Comparison of ENCODE assay signal across 8 mouse cellular contexts in genomic region chr11:95859468-95859855, GRCm38 (mm10). TPM values are rescaled to one million over a fixed set of nuclear protein-coding genes. Genes with fewer than 3 reads are reported as not detected.
A peak's percentile ranks its signal among the peaks of the same experiment; 100 is the strongest.
DNase-seq lines count a peak whose midpoint lies in the region; ATAC-seq and TF ChIP-seq lines count a peak whose summit lies in the region.
"Had no signal": no experiment of that assay in that cellular context is flagged by ENCODE, and none has a peak within 500 bp of the region (broad histone marks: within the 10 kb centered on the region; RNA-seq: fewer than 3 reads in every experiment).

No protein-coding gene starts in this region.

- no peak for DNase-seq in lung, adult 2 months
- no peak for DNase-seq in lung, postnatal 4 days
- peak; percentile 52 for DNase-seq in WW6 (ENCODE audit: low read depth, low spot score)
- DNase-seq in embryonic facial prominence, embryonic 11.5 days (ENCODE audit: low spot score), result peak; percentile 83
- peak; percentile 82 for DNase-seq in hindbrain, postnatal 0 days (ENCODE audit: low spot score)
- peak; percentile 55 for DNase-seq in lung, postnatal 25 days (ENCODE audit: low spot score)
- peak; percentile 41 for DNase-seq in retina, postnatal 7 days (ENCODE audit: low read depth, low spot score)

- H3K9me3 ChIP-seq in embryonic facial prominence, embryonic 11.5 days (replicated peaks; ENCODE audit: control insufficient read depth, low read length), result no peaks in the 10 kb centered on the region
- no peaks in the 10 kb centered on the region for H3K9me3 ChIP-seq in hindbrain, postnatal 0 days (ENCODE audit: low read length)

- H3K4me3 ChIP-seq in lung, adult 2 months (replicated peaks; ENCODE audit: extremely low read depth, low read depth, low read length), result peak overlapping the region; percentile 99
- H3K4me3 ChIP-seq in embryonic facial prominence, embryonic 11.5 days (ENCODE audit: low read depth, low read length), result peak overlapping the region; percentile 73
- peak overlapping the region; percentile 78 for H3K4me3 ChIP-seq in hindbrain, postnatal 0 days (ENCODE audit: low read length)

- peak overlapping the region; percentile 80; the same call in 1 of the 2 replicates for H3K27ac ChIP-seq in embryonic facial prominence, embryonic 11.5 days (replicated peaks; ENCODE audit: low read depth, low read length)
- H3K27ac ChIP-seq in hindbrain, postnatal 0 days, result peak overlapping the region; percentile 91

- no peaks in the 10 kb centered on the region for H3K27me3 ChIP-seq in embryonic facial prominence, embryonic 11.5 days (ENCODE audit: control insufficient read depth, insufficient read depth, low read length)
- no peaks in the 10 kb centered on the region for H3K27me3 ChIP-seq in hindbrain, postnatal 0 days (ENCODE audit: insufficient read depth, low read length)

- H3K4me1 ChIP-seq in lung, adult 2 months (ENCODE audit: control insufficient read depth, insufficient read depth, low read length), result peaks cover 3% of the 10 kb centered on the region; the same call in 1 of the 2 replicates
- no peaks in the 10 kb centered on the region; the same call in 1 of the 2 replicates for H3K4me1 ChIP-seq in embryonic facial prominence, embryonic 11.5 days (ENCODE audit: control insufficient read depth, insufficient read depth, low read length)
- H3K4me1 ChIP-seq in hindbrain, postnatal 0 days (ENCODE audit: insufficient read depth, low read length), result peaks cover 8% of the 10 kb centered on the region; the same call in 1 of the 2 replicates

- H3K4me2 ChIP-seq in embryonic facial prominence, embryonic 11.5 days (ENCODE audit: low read depth, low read length), result peak overlapping the region; percentile 70
- peak overlapping the region; percentile 85 for H3K4me2 ChIP-seq in hindbrain, postnatal 0 days (ENCODE audit: low read depth, low read length)

- no peak for TF ChIP-seq CTCF in lung, adult 2 months (IDR thresholded peaks at IDR 0.05; ENCODE audit: insufficient read depth, low read length)
- peak; percentile 42 for TF ChIP-seq CTCF in hindbrain, postnatal 0 days (IDR thresholded peaks at IDR 0.05; ENCODE audit: low read depth)

- under 1% methylated on average over 35 of the region's 35 CpGs for WGBS in lung, adult 2 months
- WGBS in embryonic facial prominence, embryonic 11.5 days, result under 1% methylated on average over 35 of the region's 35 CpGs
- under 1% methylated on average over 35 of the region's 35 CpGs for WGBS in hindbrain, postnatal 0 days

- peak overlapping the region; percentile 72 for H3K9ac ChIP-seq in embryonic facial prominence, embryonic 11.5 days (replicated peaks; ENCODE audit: low read length)
- peak overlapping the region; percentile 58 for H3K9ac ChIP-seq in hindbrain, postnatal 0 days (replicated peaks; ENCODE audit: low read length)

- no peaks in the 10 kb centered on the region for H3K36me3 ChIP-seq in embryonic facial prominence, embryonic 11.5 days (replicated peaks; ENCODE audit: control insufficient read depth, insufficient read depth, low read depth, low read length)
- H3K36me3 ChIP-seq in hindbrain, postnatal 0 days (ENCODE audit: insufficient read depth, low read length), result no peaks in the 10 kb centered on the region

- peak; percentile 66 for ATAC-seq in embryonic facial prominence, embryonic 11.5 days (replicated peaks; ENCODE audit: insufficient number of reproducible peaks, low FRiP score, low TSS enrichment, low read depth)
- peak; percentile 48 for ATAC-seq in hindbrain, postnatal 0 days

- 0 out of 2 replicates have a peak, but pooled peaks have one; percentile 20 for TF ChIP-seq POLR2A in lung, adult 2 months (IDR thresholded peaks at IDR 0.05; ENCODE audit: borderline replicate concordance, extremely low read depth, low read depth, low read length)

RNA-seq across cellular contexts. Expression of gene Abi3, which starts 17.2 kb away (rescaled TPM):
- polyA plus RNA-seq in lung, adult 2 months (2012; rRNA removed), result 141 and 169 TPM in 2 replicates
- 2.1 and 2.4 TPM in 2 replicates for polyA plus RNA-seq in embryonic facial prominence, embryonic 11.5 days (2014; fragmentation: Nextera tagmentation; extraction: Ambion mirVana)
- 1.9 and 3.2 TPM in 2 replicates for total RNA-seq in hindbrain, postnatal 0 days (2014; rRNA removed)
- 1.6 and 3.1 TPM in 2 replicates for polyA plus RNA-seq in hindbrain, postnatal 0 days (2015; fragmentation: Nextera tagmentation; extraction: Ambion mirVana)

RNA-seq across cellular contexts. Expression of gene Gngt2, which starts 22.4 kb away (rescaled TPM):
- 18.1 and 31.9 TPM in 2 replicates for polyA plus RNA-seq in lung, adult 2 months (2012; rRNA removed)
- 7.8 and 9.2 TPM in 2 replicates for polyA plus RNA-seq in embryonic facial prominence, embryonic 11.5 days (2014; fragmentation: Nextera tagmentation; extraction: Ambion mirVana)
- total RNA-seq in hindbrain, postnatal 0 days (2014; rRNA removed), result 0.63 TPM in 1 of 2 replicates, not detected in the other
- 2.9 and 3.9 TPM in 2 replicates for polyA plus RNA-seq in hindbrain, postnatal 0 days (2015; fragmentation: Nextera tagmentation; extraction: Ambion mirVana)

RNA-seq across cellular contexts. Expression of gene Phospho1, which starts 35.2 kb away (rescaled TPM):
- polyA plus RNA-seq in lung, adult 2 months (2012; rRNA removed), result 85.8 and 128 TPM in 2 replicates
- polyA plus RNA-seq in embryonic facial prominence, embryonic 11.5 days (2014; fragmentation: Nextera tagmentation; extraction: Ambion mirVana), result not detected in 2 replicates
- total RNA-seq in hindbrain, postnatal 0 days (2014; rRNA removed), result 5.2 and 6.3 TPM in 2 replicates
- polyA plus RNA-seq in hindbrain, postnatal 0 days (2015; fragmentation: Nextera tagmentation; extraction: Ambion mirVana), result 0.59 TPM in 1 of 2 replicates, not detected in the other

RNA-seq across cellular contexts. Expression of gene B4galnt2, which starts 55.2 kb away (rescaled TPM):
- 0.42 TPM in 1 of 2 replicates, not detected in the other for polyA plus RNA-seq in lung, adult 2 months (2012; rRNA removed)
- not detected in 2 replicates for polyA plus RNA-seq in embryonic facial prominence, embryonic 11.5 days (2014; fragmentation: Nextera tagmentation; extraction: Ambion mirVana)
- not detected in 2 replicates for total RNA-seq in hindbrain, postnatal 0 days (2014; rRNA removed)
- polyA plus RNA-seq in hindbrain, postnatal 0 days (2015; fragmentation: Nextera tagmentation; extraction: Ambion mirVana), result not detected in 2 replicates
- total RNA-seq: layer of hippocampus, postnatal 25 days had no signal

Comparison
In these comparisons a context has a peak if more than half of its experiments do, and no peak if none do; other contexts are left out.
1. DNase-seq: peak in WW6 (single experiment), embryonic facial prominence, embryonic 11.5 days (single experiment), hindbrain, postnatal 0 days (single experiment), lung, postnatal 25 days (single experiment) and retina, postnatal 7 days (single experiment); none in lung, adult 2 months (single experiment) and lung, postnatal 4 days (0 of 2).
2. RNA of gene Abi3, which starts 17.2 kb away (polyA plus RNA-seq): 141 to 169 TPM in lung, adult 2 months; 1.6 to 3.1 TPM in hindbrain, postnatal 0 days and 2.1 to 2.4 TPM in embryonic facial prominence, embryonic 11.5 days; every median in the first group is over 10 times any median in the second.
3. RNA of gene Phospho1, which starts 35.2 kb away (polyA plus RNA-seq): 85.8 to 128 TPM in lung, adult 2 months; 0.59 TPM in hindbrain, postnatal 0 days and not detected in embryonic facial prominence, embryonic 11.5 days; every median in the first group is over 10 times any median in the second.
4. Peak in every context shown above with its lines, with median percentiles within 50 percentile points of each other: H3K4me3 ChIP-seq.